Mouse (Mus musculus): ENCODE data around the gene Tjap1.

GRCm38 (mm10) chr17:46277586-46277985, 5.2 kb downstream of the Tjap1 start:
- TF ChIP-seq USF1 (IDR thresholded peaks at IDR 0.05; ENCODE audit: low read depth) = no peak
- no peak for TF ChIP-seq MAX (IDR thresholded peaks at IDR 0.05; ENCODE audit: low read depth)
- TF ChIP-seq POLR2A (IDR thresholded peaks at IDR 0.05; ENCODE audit: insufficient read length, low read depth) = no peak
- no peak for TF ChIP-seq E2F4 (IDR thresholded peaks at IDR 0.05; ENCODE audit: insufficient read depth)
- no peak for TF ChIP-seq TCF3 (IDR thresholded peaks at IDR 0.05; ENCODE audit: insufficient read length, low read depth)
- peak in 2 of 3 experiments; percentile 42 to 44 for TF ChIP-seq MYOD1 (IDR thresholded peaks at IDR 0.05; ENCODE audit: control insufficient read depth in 1 of 3, insufficient read length in 2 of 3, low read depth in 2 of 3)
- no peak for TF ChIP-seq POLR2AphosphoS2 (IDR thresholded peaks at IDR 0.05; ENCODE audit: insufficient read length, low read depth)
- peak in 2 of 3 experiments; percentile 36 for TF ChIP-seq MYOG (IDR thresholded peaks at IDR 0.05; ENCODE audit: control insufficient read depth in 1 of 3, insufficient read depth in 1 of 3, insufficient read length in 2 of 3, low read depth in 2 of 3)
- TF ChIP-seq REST (IDR thresholded peaks at IDR 0.05; ENCODE audit: insufficient read depth, insufficient read length) = no peak
- TF ChIP-seq TCF12 (IDR thresholded peaks at IDR 0.05; ENCODE audit: insufficient read depth, poor library complexity, severe bottlenecking) = peak; percentile 55
- no peak for TF ChIP-seq SRF (IDR thresholded peaks at IDR 0.05; ENCODE audit: control insufficient read depth, insufficient read length, low read depth)

All from myocyte (in vitro differentiated cells).